In the genomic region with DNA sequence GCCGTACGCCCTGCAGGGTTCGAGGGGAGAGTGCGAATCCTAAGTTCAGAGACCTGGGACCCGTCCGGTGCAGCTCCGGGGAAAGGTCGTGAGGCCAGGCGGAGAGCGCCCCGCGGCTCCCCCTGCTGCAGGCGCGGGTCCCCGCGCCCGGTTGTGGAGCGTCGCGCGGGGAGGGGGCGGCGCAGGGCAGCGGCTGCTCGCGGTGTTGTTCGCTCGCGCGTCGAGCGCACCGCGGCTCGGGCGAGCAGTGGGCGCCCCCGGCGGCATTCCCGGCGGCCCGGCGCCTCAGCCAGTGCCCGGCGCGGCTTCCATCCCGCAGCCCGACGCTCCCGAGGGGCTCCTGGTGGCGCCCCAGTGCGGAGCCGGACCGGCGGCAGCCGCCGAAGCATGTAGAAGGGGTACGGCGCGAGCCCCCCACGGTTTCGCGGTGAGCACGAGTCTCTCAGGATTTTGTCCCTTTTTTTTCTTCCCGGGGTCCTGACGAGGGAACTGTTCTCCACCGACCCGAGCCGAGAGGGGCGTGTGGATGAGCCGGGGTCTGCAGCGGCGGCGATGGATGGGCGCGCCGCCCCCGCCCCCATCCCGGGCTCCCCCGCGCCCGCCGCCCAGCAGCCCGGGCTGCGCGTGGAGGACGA, we compare ENCODE assay signal across 8 mouse cellular contexts. TPM values are rescaled to one million over a fixed set of nuclear protein-coding genes. Genes with fewer than 3 reads are reported as not detected.
DNase-seq lines count a peak whose midpoint lies in the region; ATAC-seq and TF ChIP-seq lines count a peak whose summit lies in the region.

No protein-coding gene starts in this region.

- 0 out of 2 replicates have a peak, but pooled peaks cover 4% of the 10 kb centered on the region for H3K36me3 ChIP-seq in kidney, embryonic 15.5 days
- no peaks in the 10 kb centered on the region for H3K36me3 ChIP-seq in ES-E14 (ENCODE audit: control insufficient read depth, insufficient read depth, low read length, poor library complexity, severe bottlenecking)
- no peaks in the 10 kb centered on the region for H3K36me3 ChIP-seq in forebrain, embryonic 11.5 days (ENCODE audit: control insufficient read depth, insufficient read depth, low read length)
- peaks cover 19% of the 10 kb centered on the region for H3K36me3 ChIP-seq in limb, embryonic 10.5 days

- H3K27ac ChIP-seq in kidney, embryonic 15.5 days = peak overlapping the region; percentile 93
- peak overlapping the region; percentile 90 for H3K27ac ChIP-seq in ES-E14 (ENCODE audit: insufficient read depth, low read depth, low read length, poor library complexity, severe bottlenecking)
- peak overlapping the region; percentile 96 for H3K27ac ChIP-seq in forebrain, embryonic 11.5 days (ENCODE audit: low read depth, low read length)
- peak overlapping the region; percentile 94 for H3K27ac ChIP-seq in limb, embryonic 10.5 days
- peak overlapping the region; percentile 100 for H3K27ac ChIP-seq in olfactory bulb, adult 2 months (ENCODE audit: insufficient read depth, low read depth, low read length)

- DNase-seq in kidney, postnatal 36 days = no peak
- no peak for DNase-seq in ES-E14 (ENCODE audit: low read depth, low spot score)
- DNase-seq in forebrain, embryonic 11.5 days (ENCODE audit: low spot score) = no peak
- no peak for DNase-seq in limb, embryonic 10.5 days (ENCODE audit: low spot score)
- no peak for DNase-seq in left cerebral cortex, postnatal 4 days
- no peak for DNase-seq in adrenal gland, postnatal 25 days

- in situ Hi-C loops in ES-E14 (cut with MboI; ENCODE audit: low sequenced_read_pairs in 2 of 2, unreplicated experiment in 2 of 2) = no loop called here

- no peaks in the 10 kb centered on the region for H3K27me3 ChIP-seq in kidney, embryonic 15.5 days
- H3K27me3 ChIP-seq in forebrain, embryonic 11.5 days (ENCODE audit: control insufficient read depth, insufficient read depth, low read length) = no peaks in the 10 kb centered on the region
- H3K27me3 ChIP-seq in limb, embryonic 10.5 days (ENCODE audit: low read depth, poor library complexity, severe bottlenecking) = no peaks in the 10 kb centered on the region

- intact Hi-C loops in left cerebral cortex, postnatal 4 days (cut with DNase I) = loop anchor here (5.0 kb wide), 1 partner anchor 231 kb away; no protein-coding TSS in a partner anchor

- WGBS in kidney, embryonic 15.5 days = under 1% methylated on average over 69 of the region's 87 CpGs
- 0% methylated on average over 35 of the region's 87 CpGs for WGBS in forebrain, embryonic 11.5 days
- WGBS in limb, embryonic 10.5 days = 0% methylated on average over 70 of the region's 87 CpGs
- WGBS in olfactory bulb, adult 2 months = under 1% methylated on average over 80 of the region's 87 CpGs

- ATAC-seq in kidney, embryonic 15.5 days (replicated peaks; ENCODE audit: low FRiP score) = peak; percentile 88
- peak; percentile 89 for ATAC-seq in forebrain, embryonic 11.5 days (replicated peaks; ENCODE audit: low FRiP score)

- peak overlapping the region; percentile 95 for H3K4me3 ChIP-seq in kidney, embryonic 15.5 days (replicated peaks)
- H3K4me3 ChIP-seq in ES-E14 (ENCODE audit: insufficient read depth in 1 of 2, low read depth in 1 of 2, low read length in 2 of 2, poor library complexity in 1 of 2, severe bottlenecking in 1 of 2) = peak overlapping the region; percentile 89 to 92
- peak overlapping the region; percentile 95 for H3K4me3 ChIP-seq in forebrain, embryonic 11.5 days (ENCODE audit: low read depth, low read length)
- H3K4me3 ChIP-seq in limb, embryonic 10.5 days = peak overlapping the region; percentile 85
- peak overlapping the region; percentile 96 for H3K4me3 ChIP-seq in olfactory bulb, adult 2 months (ENCODE audit: insufficient read depth, low read depth, low read length)

- H3K9me3 ChIP-seq in kidney, embryonic 15.5 days (replicated peaks) = no peaks in the 10 kb centered on the region
- no peaks in the 10 kb centered on the region for H3K9me3 ChIP-seq in ES-E14 (ENCODE audit: control insufficient read depth, insufficient read depth, low read depth, low read length)
- no peaks in the 10 kb centered on the region for H3K9me3 ChIP-seq in forebrain, embryonic 11.5 days (ENCODE audit: control insufficient read depth, low read length)
- no peaks in the 10 kb centered on the region for H3K9me3 ChIP-seq in limb, embryonic 10.5 days (replicated peaks)

- TF ChIP-seq CTCF in olfactory bulb, adult 2 months (IDR thresholded peaks at IDR 0.05; ENCODE audit: insufficient read depth, low read depth, low read length) = no peak

- peak overlapping the region; percentile 89 for H3K4me2 ChIP-seq in kidney, embryonic 15.5 days
- peak overlapping the region; percentile 57 for H3K4me2 ChIP-seq in forebrain, embryonic 11.5 days (ENCODE audit: low read depth, low read length, severe bottlenecking)

- H3K9ac ChIP-seq in kidney, embryonic 15.5 days = peak overlapping the region; percentile 64
- peak overlapping the region; percentile 96 for H3K9ac ChIP-seq in ES-E14 (ENCODE audit: insufficient read depth, low read depth, low read length, poor library complexity, severe bottlenecking)
- peak overlapping the region; percentile 94 for H3K9ac ChIP-seq in forebrain, embryonic 11.5 days (ENCODE audit: low read length)

- peaks cover 20% of the 10 kb centered on the region for H3K4me1 ChIP-seq in kidney, embryonic 15.5 days
- H3K4me1 ChIP-seq in ES-E14 (ENCODE audit: control insufficient read depth in 2 of 2, insufficient read depth in 2 of 2, low read length in 2 of 2, poor library complexity in 1 of 2) = peaks cover 0 to 2% of the 10 kb centered on the region in 2 experiments; a peak in 1 of 4 replicates
- H3K4me1 ChIP-seq in forebrain, embryonic 11.5 days (replicated peaks; ENCODE audit: control insufficient read depth, insufficient read depth, low read length) = no peaks in the 10 kb centered on the region
- peaks cover 13% of the 10 kb centered on the region; the same call in 1 of the 2 replicates for H3K4me1 ChIP-seq in limb, embryonic 10.5 days
- H3K4me1 ChIP-seq in olfactory bulb, adult 2 months (ENCODE audit: control insufficient read depth, insufficient read depth, low read length) = peaks cover 6% of the 10 kb centered on the region

- TF ChIP-seq POLR2A in olfactory bulb, adult 2 months (IDR thresholded peaks at IDR 0.05; ENCODE audit: insufficient read depth, low read depth, low read length) = peak; percentile 95

TF ChIP-seq in ES-E14, 5 proteins besides CTCF, POLR2A, EP300 and RAD21:
- TF ChIP-seq MAFK (IDR thresholded peaks at IDR 0.05; ENCODE audit: insufficient read depth, low read depth, low read length) (no peak), HCFC1 (IDR thresholded peaks at IDR 0.05; ENCODE audit: borderline replicate concordance, insufficient read depth, low read length) (no peak), CHD2 (IDR thresholded peaks at IDR 0.05; ENCODE audit: low read depth, low read length) (no peak), ZC3H11A (IDR thresholded peaks at IDR 0.05; ENCODE audit: borderline replicate concordance, low read depth, low read length) (no peak), ZNF384 (IDR thresholded peaks at IDR 0.05; ENCODE audit: low read depth, low read length) (no peak)
TF ChIP-seq in ES-E14: peak in this region for 0.

RNA-seq across cellular contexts. Expression of gene Wasf1, which starts 0.5 kb away (rescaled TPM):
- polyA plus RNA-seq in kidney, embryonic 15.5 days (2015; fragmentation: Nextera tagmentation; extraction: Ambion mirVana) = 22.2 and 22.7 TPM in 2 replicates
- 4.9 and 5.2 TPM in 2 replicates for total RNA-seq in ES-E14 (2012; rRNA removed)
- polyA plus RNA-seq in forebrain, embryonic 11.5 days (2014; fragmentation: Nextera tagmentation; extraction: Ambion mirVana) = 67.9 and 81.3 TPM in 2 replicates
- 43.4 and 48.6 TPM in 2 replicates for polyA plus RNA-seq in limb, embryonic 10.5 days (2016; fragmentation: Nextera tagmentation; extraction: Ambion mirVana)
- polyA plus RNA-seq in olfactory bulb, adult 2 months (2012; ENCODE audit: insufficient read depth, insufficient read length, low replicate concordance, missing spikeins) = not detected in 2 replicates
- total RNA-seq in left cerebral cortex, postnatal 4 days (2021) = 100 to 1,000 TPM; 215 to 221 TPM
- 6.6 and 8.6 TPM in 2 replicates for total RNA-seq in adrenal gland, postnatal 25 days (2021)

RNA-seq across cellular contexts. Expression of gene Cdc40, which starts 0.7 kb away (rescaled TPM):
- polyA plus RNA-seq in kidney, embryonic 15.5 days (2015; fragmentation: Nextera tagmentation; extraction: Ambion mirVana) = 39.1 and 39.3 TPM in 2 replicates
- total RNA-seq in ES-E14 (2012; rRNA removed) = 12.8 and 13.0 TPM in 2 replicates
- polyA plus RNA-seq in forebrain, embryonic 11.5 days (2014; fragmentation: Nextera tagmentation; extraction: Ambion mirVana) = 39.0 and 41.5 TPM in 2 replicates
- polyA plus RNA-seq in limb, embryonic 10.5 days (2016; fragmentation: Nextera tagmentation; extraction: Ambion mirVana) = 38.7 and 40.5 TPM in 2 replicates
- polyA plus RNA-seq in olfactory bulb, adult 2 months (2012; ENCODE audit: insufficient read depth, insufficient read length, low replicate concordance, missing spikeins) = not detected in 2 replicates
- 10 to 100 TPM; 24.8 to 25.7 TPM for total RNA-seq in left cerebral cortex, postnatal 4 days (2021)
- total RNA-seq in adrenal gland, postnatal 25 days (2021) = 28.2 and 33.9 TPM in 2 replicates

Comparison
In these comparisons a context has a peak if more than half of its experiments do, and no peak if none do; other contexts are left out.
1. RNA of gene Wasf1, which starts 0.5 kb away (polyA plus RNA-seq): 67.9 to 81.3 TPM in forebrain, embryonic 11.5 days, 43.4 to 48.6 TPM in limb, embryonic 10.5 days and 22.2 to 22.7 TPM in kidney, embryonic 15.5 days; not detected in olfactory bulb, adult 2 months; every median in the first group is over 10 times any median in the second.
2. Peak in every context shown above with its lines, with median percentiles within 50 percentile points of each other: H3K27ac ChIP-seq, H3K4me3 ChIP-seq and H3K9ac ChIP-seq.